Mouse (Mus musculus): Measurements from ENCODE around the gene Pitx1. TPM values are rescaled to one million over a fixed set of nuclear protein-coding genes. Genes with fewer than 3 reads are reported as not detected.

Gene Pitx1
- total RNA-seq, 2 experiments from 2014 or later = 1.2 to 2.9 TPM

DNA sequence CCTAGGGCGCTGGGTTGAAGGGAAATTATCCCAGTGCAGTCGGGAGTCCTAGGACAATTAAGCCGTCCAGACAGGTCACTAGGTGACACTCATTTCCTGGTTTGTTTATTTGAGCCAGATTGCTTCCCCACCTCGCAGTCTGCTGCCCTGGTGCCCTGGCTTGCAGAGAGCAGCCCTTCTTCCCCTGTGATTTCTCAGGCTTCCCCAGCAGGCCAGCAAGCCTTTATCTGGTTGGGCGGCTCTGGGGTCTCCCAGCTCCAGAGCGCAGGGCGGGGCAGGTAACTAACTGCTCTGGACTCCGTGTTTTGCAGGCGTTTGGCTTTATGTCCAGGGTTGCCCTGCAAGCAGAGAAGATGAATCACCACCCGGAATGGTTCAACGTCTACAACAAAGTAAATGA lies 60.9 kb downstream of the Pitx1 start:
- no peak for DNase-seq

Other genes with a start within 250 kb of the Pitx1 start
- gene B4galt7, start 236.3 kb downstream of the Pitx1 start, total RNA-seq (2021) = 1 to 10 TPM; 8.3 to 9.2 TPM
- 10 to 100 TPM; 13.0 to 17.1 TPM for gene Caml, start 213.2 kb downstream of the Pitx1 start, total RNA-seq (2021)
- gene Ddx46, start 201.2 kb downstream of the Pitx1 start, total RNA-seq (2021) = 10 to 100 TPM; 27.8 to 30.1 TPM
- gene B230219D22Rik, start 143.1 kb downstream of the Pitx1 start, total RNA-seq (2021) = 10 to 100 TPM; 36.4 to 41.9 TPM
- 10 to 100 TPM; 30.9 to 32.6 TPM for gene Txndc15, start 121.5 kb downstream of the Pitx1 start, total RNA-seq (2021)
- gene Pcbd2, start 108.8 kb downstream of the Pitx1 start, total RNA-seq (2021) = 10 to 100 TPM; 25.8 to 30.5 TPM
- gene Catsper3, start 51.6 kb downstream of the Pitx1 start, total RNA-seq (2021) = under 1 TPM in 1 of 2 experiments, not detected in 1; 0.31 TPM